Mouse (Mus musculus): Measurements from ENCODE around the gene Clta.

Gene Clta

GRCm38 (mm10) chr4:44070641-44071040, 66.4 kb downstream of the Clta start:
- in situ Hi-C loops (cut with MboI, MseI): loop anchor here (5.0 kb wide), 1 partner anchor 47 kb away; no protein-coding TSS in a partner anchor

GRCm38 (mm10) chr4:44071741-44072145, 67.5 kb downstream of the Clta start:
- in situ Hi-C loops (cut with MboI, MseI): loop anchor here (5.0 kb wide), 1 partner anchor 46 kb away; no protein-coding TSS in a partner anchor

- in situ Hi-C loops (cut with MboI, MseI): loop anchor here (5.0 kb wide), 1 partner anchor 45 kb away; no protein-coding TSS in a partner anchor
Observed at GRCm38 (mm10) chr4:44072146-44072872, 68.1 kb downstream of the Clta start.

- in situ Hi-C loops (cut with MboI, MseI): loop anchor here (5.0 kb wide), 1 partner anchor 44 kb away; no protein-coding TSS in a partner anchor
Observed at GRCm38 (mm10) chr4:44072873-44073441, 68.7 kb downstream of the Clta start.

GRCm38 (mm10) chr4:44073799-44074198, 69.5 kb downstream of the Clta start:
- in situ Hi-C loops (cut with MboI, MseI): loop anchor here (5.0 kb wide), 1 partner anchor 44 kb away; no protein-coding TSS in a partner anchor

GRCm38 (mm10) chr4:44074422-44074821, 70.2 kb downstream of the Clta start:
- in situ Hi-C loops (cut with MboI, MseI): loop anchor here (5.0 kb wide), 1 partner anchor 43 kb away; no protein-coding TSS in a partner anchor

DNA sequence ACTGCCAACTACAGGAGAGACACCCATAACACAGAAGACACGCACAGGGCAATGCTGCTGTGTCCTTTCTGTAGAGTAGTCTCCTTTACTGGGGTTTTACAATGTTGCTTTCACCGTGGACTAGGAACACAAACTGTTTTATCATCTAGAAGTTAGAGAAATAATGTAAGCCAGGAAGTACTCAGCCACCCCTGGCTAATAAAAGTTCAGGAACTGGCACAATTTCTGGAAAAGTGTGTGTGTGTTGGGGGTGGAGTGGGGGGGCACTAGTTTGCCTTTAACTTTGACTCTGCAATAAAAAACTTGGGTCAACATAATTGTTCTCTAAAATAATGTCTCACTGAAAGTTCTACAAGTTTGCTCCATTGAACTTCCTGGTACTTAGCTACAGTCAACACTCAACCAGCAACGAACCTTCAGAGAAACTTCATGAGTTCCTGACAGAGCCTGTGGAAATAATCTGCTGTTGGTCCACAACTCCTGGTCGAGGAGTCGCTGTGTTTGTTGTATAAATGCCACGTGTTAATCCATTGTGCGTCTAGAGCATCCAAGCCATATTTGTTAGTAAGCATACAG, 74.2 kb downstream of the Clta start:
- in situ Hi-C loops (cut with MboI, MseI): no loop called here

All from regulatory T cell (primary cell).